Mouse (Mus musculus) heart, embryonic 16.5 days (tissue): ENCODE measurements at regions not wholly inside any gene's neighbourhood (a gene's known extent, or its start where the extent isn't known, plus 50 kb on each side); places are given as distances from the start of the nearest gene placed in this dataset.

ENCODE experiments used
- ATAC-seq: fragments of 200-750 bp; cut with Nextera tagmentation; replicated peaks from 2 replicates; pipeline ENCODE4 v1.8.0; 2017; ENCODE audit warnings: moderate number of reproducible peaks; ENCODE audit not compliant: insufficient read depth, low FRiP score; ENCODE audit errors: extremely low read depth
- H3K27ac ChIP-seq: fragments of 300-500 bp; sonication (generic); 2 replicates; pipeline ENCODE4 v1.5.1; 2014; ENCODE audit warnings: mild to moderate bottlenecking, low read length, control low read depth, moderate library complexity
- H3K27me3 ChIP-seq: fragments of 300-500 bp; sonication (generic); 2 replicates; pipeline ENCODE4 v1.6.1; 2014; ENCODE audit warnings: low read length, mixed read lengths; ENCODE audit not compliant: control insufficient read depth, insufficient read depth
- H3K36me3 ChIP-seq: fragments of 300-500 bp; sonication (generic); 2 replicates; pipeline ENCODE4 v1.6.1; 2014; ENCODE audit not compliant: control insufficient read depth, insufficient read depth
- H3K4me1 ChIP-seq: fragments of 300-500 bp; sonication (generic); 2 replicates; pipeline ENCODE4 v1.6.1; 2014; ENCODE audit warnings: low read length, mixed read lengths; ENCODE audit not compliant: control insufficient read depth, insufficient read depth
- H3K4me2 ChIP-seq: fragments of 300-500 bp; sonication (generic); 2 replicates; pipeline ENCODE4 v1.6.1; 2014; ENCODE audit warnings: low read depth, mild to moderate bottlenecking, control low read depth, low read length
- H3K4me3 ChIP-seq: fragments of 300-500 bp; sonication (generic); 2 replicates; pipeline ENCODE4 v1.5.1; 2014; ENCODE audit warnings: mild to moderate bottlenecking, control low read depth, low read length
- H3K9ac ChIP-seq: fragments of 300-500 bp; sonication (generic); 2 replicates; pipeline ENCODE4 v1.6.1; 2014; ENCODE audit warnings: low read length, control low read depth
- H3K9me3 ChIP-seq: fragments of 300-500 bp; sonication (generic); replicated peaks from 2 replicates; pipeline ENCODE4 v1.6.1; 2016; ENCODE audit warnings: low read length; ENCODE audit not compliant: control insufficient read depth
- WGBS: fragments of 180-500 bp; shearing (Covaris S2); extraction: QIAGEN DNeasy Blood & Tissue Kit; methylation state at CpG from one replicate; pipeline ENCODE4 v1.1.7; 2014; 5-methylcytosine and 5-hydroxymethylcytosine counted together

DNA sequence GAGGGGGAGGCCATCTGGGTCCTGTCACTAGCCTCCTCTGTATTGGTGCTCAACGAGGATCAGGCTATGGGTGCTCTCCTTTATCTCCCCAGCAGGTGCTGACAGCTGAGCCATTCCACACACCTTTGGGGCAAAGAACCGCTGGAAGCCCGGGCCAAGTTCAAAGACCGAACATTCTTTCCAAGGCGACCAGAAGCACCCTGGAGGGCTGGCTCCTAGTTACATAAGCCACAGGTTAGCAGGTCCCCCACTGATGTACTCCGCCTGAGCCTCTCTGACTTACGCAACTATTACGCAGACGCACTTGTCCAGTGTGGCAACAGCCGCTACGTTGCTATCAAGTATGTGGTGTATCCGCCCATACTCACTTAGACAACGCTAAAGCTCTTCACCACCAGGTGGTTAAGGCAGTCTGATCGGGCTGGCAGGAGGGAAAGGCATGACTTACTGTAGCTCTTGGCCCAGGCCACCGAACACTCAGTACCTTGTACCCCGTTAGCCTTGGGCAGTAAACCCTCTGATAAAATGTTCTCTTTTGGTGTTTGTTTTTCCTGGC, 69.2 kb downstream of the Gm33543 start:
- peak overlapping the region; percentile 22 for H3K4me2 ChIP-seq
- no peaks in the 10 kb centered on the region for H3K9me3 ChIP-seq
- H3K27ac ChIP-seq = peak overlapping the region; percentile 72; the same call in 1 of the 2 replicates
- peaks cover 21% of the 10 kb centered on the region for H3K4me1 ChIP-seq
- ATAC-seq = peak; percentile 74
- H3K36me3 ChIP-seq = no peaks in the 10 kb centered on the region
- H3K9ac ChIP-seq = no peak overlapping the region
- H3K27me3 ChIP-seq = no peaks in the 10 kb centered on the region
- H3K4me3 ChIP-seq = no peak overlapping the region
- WGBS = 34% methylated on average over 16 of the region's 16 CpGs

DNA sequence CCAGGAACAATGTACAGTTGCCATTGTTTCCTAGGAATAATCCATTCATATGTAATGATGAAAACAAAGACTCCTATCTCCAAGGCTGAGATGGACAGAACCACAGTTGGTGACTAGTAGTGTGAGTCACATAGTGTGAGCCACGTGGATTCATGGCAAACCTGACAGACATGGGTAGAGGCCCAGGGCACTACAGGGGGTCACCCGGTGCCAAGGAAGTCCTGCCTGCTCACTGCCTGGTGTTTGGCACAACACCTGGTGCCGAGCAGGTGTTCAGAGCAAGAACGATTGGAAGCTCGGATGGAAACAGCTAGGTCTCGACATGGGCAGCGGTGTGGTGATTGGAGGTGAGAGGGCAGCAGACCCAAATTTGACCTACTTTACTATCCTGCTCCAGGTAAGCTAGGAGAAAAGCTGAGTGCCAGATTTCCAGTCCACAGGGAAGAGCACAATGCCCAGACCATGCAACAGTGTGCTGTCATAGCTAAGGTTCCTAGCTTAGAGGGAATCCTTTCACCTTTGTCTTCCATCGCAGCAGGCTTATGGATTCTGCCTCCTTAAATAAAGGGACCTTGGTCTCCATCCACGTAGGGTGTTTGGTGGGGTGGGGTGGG, 69.8 kb downstream of the Gm33543 start:
- no peaks in the 10 kb centered on the region for H3K9me3 ChIP-seq
- no peaks in the 10 kb centered on the region for H3K27me3 ChIP-seq
- 0 out of 2 replicates have a peak, but pooled peaks have one; percentile 5 for ATAC-seq
- no peak overlapping the region for H3K9ac ChIP-seq
- H3K4me3 ChIP-seq = no peak overlapping the region
- 79% methylated on average over 9 of the region's 9 CpGs for WGBS
- H3K27ac ChIP-seq = peak overlapping the region; percentile 42
- H3K36me3 ChIP-seq = no peaks in the 10 kb centered on the region
- H3K4me2 ChIP-seq = no peak overlapping the region
- H3K4me1 ChIP-seq = peaks cover 21% of the 10 kb centered on the region

DNA sequence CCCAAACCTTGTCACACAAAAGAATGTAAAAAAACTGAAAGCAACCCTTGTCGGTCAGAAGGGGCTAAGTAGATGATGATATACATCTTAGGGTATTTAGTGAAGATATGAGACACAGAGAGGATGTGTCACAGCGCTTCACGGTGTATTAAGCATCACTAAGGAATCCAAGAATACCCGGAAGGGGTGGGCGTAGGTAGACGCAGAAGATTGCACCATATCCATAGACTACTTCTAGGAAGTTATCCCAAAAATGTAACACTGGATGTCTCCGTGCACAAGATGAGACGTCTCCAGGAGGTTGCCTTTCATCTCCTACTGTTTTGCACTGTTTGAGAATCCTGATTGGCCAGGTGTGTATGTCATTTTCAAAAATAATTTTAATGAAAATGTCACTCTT, 73.8 kb downstream of the Gm33543 start:
- WGBS = 75% methylated on average over 8 of the region's 8 CpGs
- H3K36me3 ChIP-seq = no peaks in the 10 kb centered on the region

GRCm38 (mm10) chr10:95767526-95768161, 75.1 kb downstream of the Gm33543 start:
- H3K36me3 ChIP-seq = no peaks in the 10 kb centered on the region
- ATAC-seq = no peak
- H3K27me3 ChIP-seq = no peaks in the 10 kb centered on the region
- no peak overlapping the region for H3K27ac ChIP-seq
- H3K4me2 ChIP-seq = no peak overlapping the region
- H3K9me3 ChIP-seq = no peaks in the 10 kb centered on the region
- no peak overlapping the region for H3K4me3 ChIP-seq
- H3K4me1 ChIP-seq = no peaks in the 10 kb centered on the region
- H3K9ac ChIP-seq = no peak overlapping the region
- WGBS = 45% methylated on average over 6 of the region's 7 CpGs

More for the DNA sequence above, 73.8 kb downstream of the Gm33543 start:
- no peak overlapping the region for H3K4me3 ChIP-seq
- no peaks in the 10 kb centered on the region for H3K9me3 ChIP-seq
- ATAC-seq = no peak
- no peak overlapping the region for H3K4me2 ChIP-seq
- H3K27me3 ChIP-seq = no peaks in the 10 kb centered on the region
- H3K9ac ChIP-seq = no peak overlapping the region
- peaks cover 6% of the 10 kb centered on the region for H3K4me1 ChIP-seq
- H3K27ac ChIP-seq = no peak overlapping the region

DNA sequence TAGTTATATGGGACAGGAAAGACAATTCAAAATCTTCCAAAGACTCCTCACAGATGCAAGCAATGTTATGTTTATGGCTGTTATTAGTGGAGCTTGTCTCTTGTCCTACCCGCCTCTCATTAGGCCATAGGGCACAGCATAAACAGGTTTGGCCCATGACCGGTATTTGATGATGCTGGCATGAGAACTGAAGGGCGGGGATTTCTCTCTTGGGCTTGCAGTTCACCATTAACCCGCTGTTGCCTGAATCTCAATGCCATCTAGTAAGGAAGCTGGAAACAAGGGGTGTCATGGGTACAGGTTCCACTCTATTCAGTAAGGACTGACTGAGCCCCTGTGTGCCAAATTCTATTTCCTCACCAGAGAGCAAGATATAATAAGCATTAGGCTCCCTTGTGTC, 78.6 kb downstream of the Gm33543 start:
- Histone ChIP-seq H3K4me2 (no peak overlapping the region), H3K4me3 (no peak overlapping the region), H3K27me3 (no peaks in the 10 kb centered on the region), H3K36me3 (no peaks in the 10 kb centered on the region), H3K9ac (no peak overlapping the region), H3K9me3 (no peaks in the 10 kb centered on the region), H3K27ac (no peak overlapping the region), H3K4me1 (no peaks in the 10 kb centered on the region)
- WGBS = 69% methylated on average over 4 of the region's 4 CpGs
- no peak for ATAC-seq

DNA sequence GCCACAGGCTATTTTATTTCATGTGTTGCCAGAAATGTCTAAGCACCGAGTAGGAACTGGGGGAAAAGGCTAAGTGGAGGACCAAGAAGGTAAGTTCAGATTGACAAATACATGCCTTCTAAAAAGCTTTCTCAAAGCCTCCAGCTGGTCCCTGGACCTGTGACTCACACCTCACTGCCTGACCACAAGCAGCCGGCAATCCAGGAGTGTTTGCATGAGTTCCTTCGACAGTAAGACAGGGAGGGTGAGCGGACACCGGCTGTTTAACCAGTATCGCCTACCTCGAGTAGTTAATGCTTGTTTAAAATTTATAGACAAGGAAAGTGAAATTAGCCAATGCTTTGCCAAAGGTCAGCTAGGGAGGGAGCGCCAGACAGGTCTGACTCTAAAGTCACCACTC, 80.1 kb downstream of the Gm33543 start:
- Histone ChIP-seq H3K9ac (no peak overlapping the region), H3K36me3 (no peaks in the 10 kb centered on the region), H3K27me3 (no peaks in the 10 kb centered on the region), H3K9me3 (no peaks in the 10 kb centered on the region), H3K4me3 (no peak overlapping the region), H3K4me1 (no peaks in the 10 kb centered on the region), H3K4me2 (no peak overlapping the region), H3K27ac (no peak overlapping the region)
- WGBS = 62% methylated on average over 8 of the region's 8 CpGs
- no peak for ATAC-seq

DNA sequence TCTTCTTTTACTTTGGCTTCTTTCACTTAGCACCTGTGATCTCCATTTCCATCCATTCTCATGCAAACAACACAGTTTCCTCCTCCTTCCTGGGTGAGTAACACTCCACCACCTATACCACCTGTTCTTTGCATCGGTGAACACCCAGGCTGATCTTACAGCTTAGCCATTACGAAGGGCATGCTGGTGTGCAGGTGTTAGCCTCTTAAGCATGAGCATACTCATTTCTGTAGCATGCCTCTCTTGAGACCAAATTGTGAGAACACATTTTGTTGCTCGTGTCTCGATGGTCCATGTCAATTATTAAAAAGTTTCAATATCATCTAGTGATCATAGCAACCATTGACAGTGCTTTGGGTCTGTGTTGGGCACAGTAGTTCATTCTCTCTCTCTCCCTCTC, 80.8 kb downstream of the Gm33543 start:
- H3K4me1 ChIP-seq = no peaks in the 10 kb centered on the region
- ATAC-seq = no peak
- no peaks in the 10 kb centered on the region for H3K27me3 ChIP-seq
- no peak overlapping the region for H3K27ac ChIP-seq
- H3K36me3 ChIP-seq = no peaks in the 10 kb centered on the region
- no peak overlapping the region for H3K9ac ChIP-seq
- H3K9me3 ChIP-seq = no peaks in the 10 kb centered on the region
- H3K4me3 ChIP-seq = no peak overlapping the region
- 92% methylated on average over 4 of the region's 4 CpGs for WGBS
- H3K4me2 ChIP-seq = no peak overlapping the region

DNA sequence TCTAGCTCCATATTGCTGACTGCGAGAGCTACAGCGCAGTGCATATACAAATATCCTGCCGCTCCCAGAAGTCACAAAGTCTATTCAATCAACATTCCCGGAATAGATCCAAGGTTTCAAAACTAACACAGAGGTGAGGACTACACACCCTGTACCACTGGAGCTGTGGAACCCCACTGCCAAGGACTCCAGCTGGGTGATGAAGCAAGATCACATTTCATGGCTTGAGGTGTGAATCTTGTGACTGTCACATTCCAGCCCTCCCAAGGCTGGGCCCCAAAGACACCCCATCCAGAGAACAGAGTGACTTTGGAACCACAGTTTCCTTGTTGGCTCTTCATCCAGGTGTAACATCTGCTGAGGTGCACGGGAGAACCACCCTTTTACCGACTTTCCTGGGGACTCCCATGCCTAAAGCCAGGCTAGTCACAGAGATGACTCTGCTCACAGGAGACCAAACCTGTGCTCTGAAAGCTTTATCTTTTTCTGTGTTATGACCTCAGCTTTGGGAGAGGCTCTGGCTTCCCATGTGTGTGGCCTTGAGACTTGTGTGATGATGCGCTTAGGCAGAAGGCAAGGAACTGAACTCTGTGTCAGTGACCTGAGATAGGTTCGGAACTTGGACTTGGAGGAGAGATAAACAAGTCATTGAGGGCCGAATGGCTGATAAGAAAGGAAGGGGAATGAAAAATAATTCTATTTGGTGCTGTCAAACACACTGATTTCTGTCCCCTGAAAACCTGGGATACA, 82.4 kb downstream of the Gm33543 start:
- H3K4me2 ChIP-seq = no peak overlapping the region
- no peak overlapping the region for H3K4me3 ChIP-seq
- no peak overlapping the region for H3K27ac ChIP-seq
- no peaks in the 10 kb centered on the region for H3K4me1 ChIP-seq
- no peaks in the 10 kb centered on the region for H3K36me3 ChIP-seq
- 66% methylated on average over 9 of the region's 9 CpGs for WGBS
- H3K27me3 ChIP-seq = no peaks in the 10 kb centered on the region
- no peak overlapping the region for H3K9ac ChIP-seq
- no peaks in the 10 kb centered on the region for H3K9me3 ChIP-seq
- ATAC-seq = no peak

DNA sequence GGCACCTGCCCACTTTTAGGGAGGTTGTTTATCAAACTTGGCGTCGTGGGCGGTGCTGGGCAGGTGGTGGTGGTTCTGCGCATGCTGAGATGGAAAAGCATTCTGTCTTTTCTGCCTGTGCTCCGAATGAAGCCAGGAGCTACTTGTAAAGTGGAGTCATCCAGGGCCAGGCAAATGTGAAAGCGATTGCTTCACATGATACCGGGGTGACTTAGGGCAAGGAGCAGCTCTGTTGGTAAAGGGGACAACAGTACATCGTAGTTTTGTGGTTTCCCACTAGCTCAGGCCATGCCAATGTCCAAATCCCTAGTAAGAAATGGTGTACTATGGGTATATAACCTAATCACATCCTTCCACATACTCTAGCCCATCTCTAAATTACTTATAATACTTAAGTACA, 84.5 kb downstream of the Gm33543 start:
- H3K27ac ChIP-seq = no peak overlapping the region
- 87% methylated on average over 8 of the region's 8 CpGs for WGBS

More for the DNA sequence above, 84.5 kb downstream of the Gm33543 start:
- Histone ChIP-seq H3K9ac (no peak overlapping the region), H3K9me3 (no peaks in the 10 kb centered on the region), H3K27me3 (no peaks in the 10 kb centered on the region), H3K4me2 (no peak overlapping the region), H3K4me3 (no peak overlapping the region), H3K36me3 (no peaks in the 10 kb centered on the region), H3K4me1 (no peaks in the 10 kb centered on the region)
- no peak for ATAC-seq
